Mouse (Mus musculus) myocyte (in vitro differentiated cells): Measurements from ENCODE around the gene Smpd4. TPM values are rescaled to one million over a fixed set of nuclear protein-coding genes. Genes with fewer than 3 reads are reported as not detected.

Experiments
- H3K27me3 ChIP-seq: one replicate; pipeline ENCODE4 v1.6.1; 2011; ENCODE audit not compliant: control insufficient read depth, insufficient read depth, insufficient read length
- H3K36me3 ChIP-seq: one replicate; pipeline ENCODE4 v1.6.1; 2011; ENCODE audit not compliant: control insufficient read depth, insufficient read depth
- H3K4me2 ChIP-seq: one replicate; pipeline ENCODE4 v1.6.1; 2011; ENCODE audit warnings: low read depth, control low read depth
- H3K4me3 ChIP-seq: one replicate; pipeline ENCODE4 v1.5.1; 2011; ENCODE audit warnings: mild to moderate bottlenecking, control low read depth, moderate library complexity
- H3K79me2 ChIP-seq: one replicate; pipeline ENCODE4 v1.6.1; 2011; ENCODE audit not compliant: control insufficient read depth, insufficient read depth
- H3ac ChIP-seq: one replicate; pipeline ENCODE4 v1.6.1; 2011; ENCODE audit not compliant: control insufficient read depth, insufficient read length
- CEBPB ChIP-seq: IDR thresholded peaks from 2 replicates; pipeline ENCODE4 v1.6.1; 2011; ENCODE audit warnings: mild to moderate bottlenecking, moderate library complexity; ENCODE audit not compliant: poor library complexity, insufficient read depth, severe bottlenecking
- E2F4 ChIP-seq: IDR thresholded peaks from one replicate; pipeline ENCODE4 v1.6.1; 2011; ENCODE audit warnings: mild to moderate bottlenecking, control low read depth, moderate library complexity; ENCODE audit not compliant: insufficient read depth
- MAX ChIP-seq: IDR thresholded peaks from one replicate; pipeline ENCODE4 v1.6.1; 2011; ENCODE audit warnings: low read depth, mild to moderate bottlenecking, control low read depth
- MYOD1 ChIP-seq, 3 experiments: IDR thresholded peaks; one replicate each; pipeline ENCODE4 v1.6.1; 2011; ENCODE audit warnings: control low read depth in 2 of 3, low read depth in 2 of 3, mild to moderate bottlenecking in 2 of 3, moderate library complexity in 1 of 3; ENCODE audit not compliant: insufficient read length in 2 of 3, control insufficient read depth in 1 of 3
- MYOG ChIP-seq, 3 experiments: IDR thresholded peaks; one replicate each; pipeline ENCODE4 v1.6.1; 2011; ENCODE audit warnings: control low read depth in 2 of 3, low read depth in 2 of 3, mild to moderate bottlenecking in 2 of 3; ENCODE audit not compliant: insufficient read length in 2 of 3, control insufficient read depth in 1 of 3, insufficient read depth in 1 of 3
- POLR2A ChIP-seq: IDR thresholded peaks from one replicate; pipeline ENCODE4 v1.6.1; 2011; ENCODE audit warnings: low read depth, mild to moderate bottlenecking, control low read depth, moderate library complexity; ENCODE audit not compliant: insufficient read length
- POLR2AphosphoS2 ChIP-seq: IDR thresholded peaks from one replicate; pipeline ENCODE4 v1.6.1; 2011; ENCODE audit warnings: low read depth, control low read depth; ENCODE audit not compliant: insufficient read length
- REST ChIP-seq: IDR thresholded peaks from one replicate; pipeline ENCODE4 v1.6.1; 2011; ENCODE audit warnings: mild to moderate bottlenecking, control low read depth, moderate library complexity; ENCODE audit not compliant: insufficient read depth, insufficient read length
- SRF ChIP-seq: IDR thresholded peaks from one replicate; pipeline ENCODE4 v1.6.1; 2011; ENCODE audit warnings: low read depth; ENCODE audit not compliant: control insufficient read depth, insufficient read length
- TCF12 ChIP-seq: IDR thresholded peaks from one replicate; pipeline ENCODE4 v1.6.1; 2011; ENCODE audit warnings: mild to moderate bottlenecking, control low read depth; ENCODE audit not compliant: poor library complexity, insufficient read depth, severe bottlenecking
- TCF3 ChIP-seq: IDR thresholded peaks from one replicate; pipeline ENCODE4 v1.6.1; 2011; ENCODE audit warnings: low read depth, control low read depth; ENCODE audit not compliant: insufficient read length
- USF1 ChIP-seq: IDR thresholded peaks from one replicate; pipeline ENCODE4 v1.6.1; 2011; ENCODE audit warnings: low read depth, mild to moderate bottlenecking, control low read depth, moderate library complexity
- polyA plus RNA-seq: library from polyadenylated mRNA; unstranded; fragments of >200 nt; fragmentation: generic; extraction: Trizol; gene quantifications from one replicate; pipeline ENCODE4 v1.2.1, GENCODE M21; 2012; ENCODE audit warnings: missing spikeins

The Smpd4 gene
- polyA plus RNA-seq, 1 experiment = 15.2 TPM

- Histone ChIP-seq H3K27me3 (no peaks in the 10 kb centered on the region), H3ac (no peak overlapping the region), H3K79me2 (no peaks in the 10 kb centered on the region), H3K4me3 (no peak overlapping the region), H3K4me2 (no peak overlapping the region), H3K36me3 (peaks cover 12% of the 10 kb centered on the region)
- no peak for TF ChIP-seq USF1
- TF ChIP-seq TCF12 = no peak
- TF ChIP-seq CEBPB = no peak
- TF ChIP-seq E2F4 = no peak
- no peak for TF ChIP-seq MYOD1 (IDR thresholded peaks at IDR 0.05; ENCODE audit: control insufficient read depth in 1 of 3, insufficient read length in 2 of 3, low read depth in 2 of 3)
- TF ChIP-seq SRF = no peak
- no peak for TF ChIP-seq MYOG (IDR thresholded peaks at IDR 0.05; ENCODE audit: control insufficient read depth in 1 of 3, insufficient read depth in 1 of 3, insufficient read length in 2 of 3, low read depth in 2 of 3)
- TF ChIP-seq REST = no peak
- no peak for TF ChIP-seq MAX
- no peak for TF ChIP-seq TCF3
- TF ChIP-seq POLR2A = no peak
- TF ChIP-seq POLR2AphosphoS2 = no peak
Observed at GRCm38 (mm10) chr16:17632580-17632979, 13.4 kb downstream of the Smpd4 start.

- no peaks in the 10 kb centered on the region for H3K79me2 ChIP-seq
- no peak overlapping the region for H3K4me2 ChIP-seq
Observed at GRCm38 (mm10) chr16:17633481-17634181, 14.5 kb downstream of the Smpd4 start.

GRCm38 (mm10) chr16:17636904-17637303, 17.8 kb downstream of the Smpd4 start:
- no peak overlapping the region for H3ac ChIP-seq
- H3K4me3 ChIP-seq = no peak overlapping the region
- TF ChIP-seq SRF = no peak
- TF ChIP-seq USF1 = no peak
- no peak for TF ChIP-seq POLR2A
- no peak for TF ChIP-seq POLR2AphosphoS2
- no peak for TF ChIP-seq MAX
- TF ChIP-seq MYOD1 (IDR thresholded peaks at IDR 0.05; ENCODE audit: control insufficient read depth in 1 of 3, insufficient read length in 2 of 3, low read depth in 2 of 3) = no peak
- TF ChIP-seq TCF3 = no peak
- no peak for TF ChIP-seq REST
- TF ChIP-seq MYOG (IDR thresholded peaks at IDR 0.05; ENCODE audit: control insufficient read depth in 1 of 3, insufficient read depth in 1 of 3, insufficient read length in 2 of 3, low read depth in 2 of 3) = no peak
- TF ChIP-seq E2F4 = no peak
- TF ChIP-seq CEBPB = no peak
- no peak for TF ChIP-seq TCF12
- no peak overlapping the region for H3K4me2 ChIP-seq
- no peaks in the 10 kb centered on the region for H3K79me2 ChIP-seq
- H3K36me3 ChIP-seq = peaks cover 14% of the 10 kb centered on the region
- no peaks in the 10 kb centered on the region for H3K27me3 ChIP-seq

More at GRCm38 (mm10) chr16:17633481-17634181, 14.5 kb downstream of the Smpd4 start:
- peaks cover 13% of the 10 kb centered on the region for H3K36me3 ChIP-seq
- no peak overlapping the region for H3ac ChIP-seq
- no peak for TF ChIP-seq POLR2AphosphoS2
- no peak for TF ChIP-seq MYOG (IDR thresholded peaks at IDR 0.05; ENCODE audit: control insufficient read depth in 1 of 3, insufficient read depth in 1 of 3, insufficient read length in 2 of 3, low read depth in 2 of 3)
- TF ChIP-seq POLR2A = no peak
- no peak for TF ChIP-seq TCF12
- TF ChIP-seq MAX = no peak
- no peak for TF ChIP-seq SRF
- no peak for TF ChIP-seq TCF3
- no peak for TF ChIP-seq REST
- TF ChIP-seq USF1 = no peak
- TF ChIP-seq MYOD1 (IDR thresholded peaks at IDR 0.05; ENCODE audit: control insufficient read depth in 1 of 3, insufficient read length in 2 of 3, low read depth in 2 of 3) = no peak
- TF ChIP-seq CEBPB = no peak
- H3K27me3 ChIP-seq = no peaks in the 10 kb centered on the region
- no peak overlapping the region for H3K4me3 ChIP-seq

- H3K79me2 ChIP-seq = no peaks in the 10 kb centered on the region
- H3K4me2 ChIP-seq = no peak overlapping the region
- peaks cover 11% of the 10 kb centered on the region for H3K36me3 ChIP-seq
- TF ChIP-seq POLR2A (no peak), MYOG (IDR thresholded peaks at IDR 0.05; ENCODE audit: control insufficient read depth in 1 of 3, insufficient read depth in 1 of 3, insufficient read length in 2 of 3, low read depth in 2 of 3) (no peak), USF1 (no peak), TCF3 (no peak), TCF12 (no peak), E2F4 (no peak), SRF (no peak), MYOD1 (IDR thresholded peaks at IDR 0.05; ENCODE audit: control insufficient read depth in 1 of 3, insufficient read length in 2 of 3, low read depth in 2 of 3) (no peak), POLR2AphosphoS2 (no peak), REST (no peak)
- no peak overlapping the region for H3ac ChIP-seq
- no peaks in the 10 kb centered on the region for H3K27me3 ChIP-seq
- H3K4me3 ChIP-seq = no peak overlapping the region
Observed at GRCm38 (mm10) chr16:17637610-17638009, 18.5 kb downstream of the Smpd4 start.
